Mouse (Mus musculus) heart, embryonic 14.5 days (tissue): ENCODE data around the gene Oca2. TPM values are rescaled to one million over a fixed set of nuclear protein-coding genes. Genes with fewer than 3 reads are reported as not detected.

ENCODE experiments used
- ATAC-seq: fragments of 200-750 bp; cut with Nextera tagmentation; 2 replicates; pipeline ENCODE4 v1.8.0; 2017; ENCODE audit warnings: low read depth, moderate TSS enrichment; ENCODE audit not compliant: insufficient number of reproducible peaks, insufficient read depth, low FRiP score
- H3K27ac ChIP-seq, 2 experiments: fragments of 200-500 bp in 1 of 2; fragments of 300-500 bp in 1 of 2; sonication (generic) in 1 of 2; replicated peaks in 1 of 2; 2 replicates each; pipeline ENCODE4 v1.5.1; 2012 to 2014; ENCODE audit warnings: low read depth in 2 of 2, low read length in 2 of 2, control low read depth in 1 of 2, mild to moderate bottlenecking in 1 of 2, mixed read lengths in 1 of 2; ENCODE audit not compliant: control insufficient read depth in 1 of 2, insufficient read depth in 1 of 2
- H3K27me3 ChIP-seq: fragments of 300-500 bp; sonication (generic); 2 replicates; pipeline ENCODE4 v1.6.1; 2014; ENCODE audit warnings: mild to moderate bottlenecking, low read length, control low read depth; ENCODE audit not compliant: control insufficient read depth, insufficient read depth
- H3K36me3 ChIP-seq: fragments of 300-500 bp; sonication (generic); 2 replicates; pipeline ENCODE4 v1.6.1; 2014; ENCODE audit warnings: mild to moderate bottlenecking, control low read depth, low read length, mixed read lengths; ENCODE audit not compliant: control insufficient read depth, insufficient read depth
- H3K4me1 ChIP-seq, 2 experiments: fragments of 200-500 bp in 1 of 2; fragments of 300-500 bp in 1 of 2; sonication (generic) in 1 of 2; 2 replicates each; pipeline ENCODE4 v1.6.1; 2012 to 2014; ENCODE audit warnings: low read length in 2 of 2, control low read depth in 1 of 2, mixed read lengths in 1 of 2; ENCODE audit not compliant: control insufficient read depth in 2 of 2, insufficient read depth in 2 of 2
- H3K4me2 ChIP-seq: fragments of 300-500 bp; sonication (generic); 2 replicates; pipeline ENCODE4 v1.6.1; 2014; ENCODE audit warnings: mild to moderate bottlenecking, low read length
- H3K4me3 ChIP-seq, 2 experiments: fragments of 200-500 bp in 1 of 2; fragments of 300-500 bp in 1 of 2; sonication (generic) in 1 of 2; 2 replicates each; pipeline ENCODE4 v1.5.1; 2012 to 2014; ENCODE audit warnings: low read length in 2 of 2, mild to moderate bottlenecking in 2 of 2, control low read depth in 1 of 2, low read depth in 1 of 2, moderate library complexity in 1 of 2; ENCODE audit not compliant: control insufficient read depth in 1 of 2, insufficient read depth in 1 of 2
- H3K9ac ChIP-seq: fragments of 300-500 bp; sonication (generic); 2 replicates; pipeline ENCODE4 v1.6.1; 2014; ENCODE audit warnings: mild to moderate bottlenecking, low read length
- H3K9me3 ChIP-seq: fragments of 300-500 bp; sonication (generic); 2 replicates; pipeline ENCODE4 v1.6.1; 2016; ENCODE audit warnings: low read length, control low read depth; ENCODE audit not compliant: control insufficient read depth
- WGBS: fragments of 180-500 bp; shearing (Covaris S2); extraction: QIAGEN DNeasy Blood & Tissue Kit; methylation state at CpG from one replicate; pipeline ENCODE4 v1.1.7; 2014; 5-methylcytosine and 5-hydroxymethylcytosine counted together
- polyA plus RNA-seq: library from polyadenylated mRNA; unstranded; fragments of >200 nt; fragmentation: Nextera tagmentation; extraction: Ambion mirVana; gene quantifications from 2 replicates; pipeline ENCODE4 v1.2.1, GENCODE M21; 2014

The Oca2 gene
- polyA plus RNA-seq, 1 experiment from 2014 or later = not detected

DNA sequence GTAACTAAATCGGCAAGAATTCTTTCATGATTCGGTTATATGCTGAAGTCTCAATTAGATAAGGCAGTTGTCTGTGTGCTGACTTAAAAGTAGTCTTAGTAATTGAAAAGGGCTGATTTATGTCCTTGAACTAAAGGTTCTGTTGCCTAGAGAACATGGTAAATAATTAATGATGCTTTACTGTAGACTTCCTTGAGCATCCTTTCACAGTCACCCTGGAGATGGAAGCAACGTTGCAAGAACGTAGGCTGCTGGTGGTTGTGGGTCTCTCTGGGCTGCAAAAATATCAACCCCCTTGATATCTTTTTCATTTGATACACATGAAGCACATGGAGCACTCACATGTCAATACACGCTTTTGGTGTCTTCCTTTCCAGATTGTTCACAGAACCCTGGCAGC is 74.8 kb downstream of the Oca2 start:
- no peaks in the 10 kb centered on the region for H3K36me3 ChIP-seq
- H3K9ac ChIP-seq = no peak overlapping the region
- no peaks in the 10 kb centered on the region for H3K9me3 ChIP-seq
- H3K4me3 ChIP-seq = no peak overlapping the region
- no peaks in the 10 kb centered on the region for H3K27me3 ChIP-seq
- H3K4me1 ChIP-seq = no peaks in the 10 kb centered on the region
- H3K4me2 ChIP-seq = no peak overlapping the region
- H3K27ac ChIP-seq = no peak overlapping the region
- no peak for ATAC-seq
- 83% methylated on average over 5 of the region's 5 CpGs for WGBS

DNA sequence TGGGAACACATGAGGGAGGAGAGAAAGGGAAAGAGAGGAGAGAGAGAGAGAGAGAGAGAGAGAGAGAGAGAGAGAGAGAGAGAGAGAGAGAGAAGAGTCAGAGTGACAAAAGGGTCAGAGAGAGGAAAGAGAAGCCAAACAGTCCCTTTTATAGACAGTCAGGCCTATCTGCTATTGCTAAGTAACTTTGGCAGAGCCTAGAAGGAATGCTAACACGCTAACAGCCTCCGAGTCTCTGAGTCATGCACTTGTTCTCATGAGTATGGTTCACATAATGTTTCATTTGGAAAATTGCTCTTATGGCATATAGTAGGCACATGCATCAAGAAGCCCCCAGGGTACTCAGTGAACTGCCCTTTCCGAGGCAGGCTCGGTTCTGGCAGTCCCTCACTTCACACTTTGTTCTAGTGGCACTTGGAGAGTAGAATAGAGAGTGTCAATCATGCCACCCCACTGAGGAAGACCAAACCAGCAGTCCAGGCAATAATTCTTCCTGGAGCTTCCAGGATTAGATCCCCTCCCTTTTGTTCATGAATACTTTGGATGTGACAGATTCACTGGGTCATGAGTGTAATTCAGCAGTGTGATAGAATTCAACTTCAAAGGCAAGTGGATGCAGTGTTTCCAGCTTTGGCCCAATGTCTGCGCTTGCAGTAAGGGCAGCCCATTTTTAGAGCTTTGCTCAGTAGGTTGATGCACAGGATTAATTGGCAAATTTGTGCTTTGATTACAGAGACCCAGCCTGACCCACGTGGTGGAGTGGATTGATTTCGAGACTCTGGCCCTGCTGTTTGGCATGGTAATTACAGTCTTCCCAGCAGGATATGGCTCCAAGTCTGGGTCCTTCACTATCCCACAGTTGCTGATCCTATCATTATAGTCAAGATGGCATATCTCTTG is 76.3 kb downstream of the Oca2 start:
- Histone ChIP-seq H3K9ac (no peak overlapping the region), H3K9me3 (no peaks in the 10 kb centered on the region), H3K27me3 (no peaks in the 10 kb centered on the region), H3K4me1 (no peaks in the 10 kb centered on the region), H3K4me3 (no peak overlapping the region), H3K36me3 (no peaks in the 10 kb centered on the region), H3K4me2 (no peak overlapping the region), H3K27ac (no peak overlapping the region)
- ATAC-seq = no peak
- WGBS = 62% methylated on average over 7 of the region's 7 CpGs

DNA sequence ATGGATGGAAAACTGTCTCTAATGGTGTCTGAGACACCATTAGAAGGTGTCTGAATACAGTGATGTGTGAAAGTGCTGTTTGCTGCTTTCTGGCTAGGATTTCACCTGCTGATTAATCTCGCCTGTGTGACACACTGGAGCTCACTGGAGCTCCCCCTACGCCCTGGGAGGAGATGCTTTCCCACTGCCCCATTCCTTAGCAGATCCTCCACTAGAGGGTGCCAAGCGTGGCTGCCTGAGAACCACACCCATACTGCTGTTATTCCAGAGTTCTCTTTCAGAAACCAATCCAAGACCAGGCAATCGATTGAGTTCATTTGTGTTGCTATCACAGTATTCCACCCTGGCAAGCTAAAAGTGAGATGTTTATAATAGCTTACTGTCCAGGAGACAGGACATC is 88.2 kb downstream of the Oca2 start:
- Histone ChIP-seq H3K27me3 (no peaks in the 10 kb centered on the region), H3K4me3 (no peak overlapping the region), H3K9me3 (no peaks in the 10 kb centered on the region), H3K27ac (no peak overlapping the region), H3K4me1 (no peaks in the 10 kb centered on the region), H3K9ac (no peak overlapping the region), H3K4me2 (no peak overlapping the region), H3K36me3 (no peaks in the 10 kb centered on the region)
- WGBS = 34% methylated on average over 4 of the region's 4 CpGs
- no peak for ATAC-seq

DNA sequence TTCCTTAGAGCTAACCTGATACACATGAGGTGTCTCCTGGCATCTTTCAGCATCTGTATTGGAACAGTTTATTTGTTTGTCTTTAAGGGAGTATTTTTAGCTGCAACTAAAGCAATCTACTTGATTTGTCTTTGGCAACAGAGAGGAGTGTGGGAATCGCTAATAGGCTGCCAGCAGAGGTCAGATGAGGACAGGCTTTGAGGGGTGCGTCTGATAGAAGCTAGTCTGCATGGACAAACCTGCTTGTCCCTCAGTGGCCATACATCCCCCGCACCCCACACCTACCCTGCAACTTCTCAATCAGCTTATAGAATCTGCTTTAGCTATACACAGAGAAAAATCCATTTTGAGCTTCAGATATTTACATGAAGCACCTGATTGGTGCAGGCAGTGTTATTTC is 109.0 kb downstream of the Oca2 start:
- Histone ChIP-seq H3K4me1 (no peaks in the 10 kb centered on the region), H3K27me3 (no peaks in the 10 kb centered on the region), H3K4me2 (no peak overlapping the region), H3K27ac (no peak overlapping the region), H3K4me3 (no peak overlapping the region), H3K9ac (no peak overlapping the region), H3K9me3 (no peaks in the 10 kb centered on the region), H3K36me3 (no peaks in the 10 kb centered on the region)
- no peak for ATAC-seq
- WGBS = 53% methylated on average over 3 of the region's 3 CpGs

DNA sequence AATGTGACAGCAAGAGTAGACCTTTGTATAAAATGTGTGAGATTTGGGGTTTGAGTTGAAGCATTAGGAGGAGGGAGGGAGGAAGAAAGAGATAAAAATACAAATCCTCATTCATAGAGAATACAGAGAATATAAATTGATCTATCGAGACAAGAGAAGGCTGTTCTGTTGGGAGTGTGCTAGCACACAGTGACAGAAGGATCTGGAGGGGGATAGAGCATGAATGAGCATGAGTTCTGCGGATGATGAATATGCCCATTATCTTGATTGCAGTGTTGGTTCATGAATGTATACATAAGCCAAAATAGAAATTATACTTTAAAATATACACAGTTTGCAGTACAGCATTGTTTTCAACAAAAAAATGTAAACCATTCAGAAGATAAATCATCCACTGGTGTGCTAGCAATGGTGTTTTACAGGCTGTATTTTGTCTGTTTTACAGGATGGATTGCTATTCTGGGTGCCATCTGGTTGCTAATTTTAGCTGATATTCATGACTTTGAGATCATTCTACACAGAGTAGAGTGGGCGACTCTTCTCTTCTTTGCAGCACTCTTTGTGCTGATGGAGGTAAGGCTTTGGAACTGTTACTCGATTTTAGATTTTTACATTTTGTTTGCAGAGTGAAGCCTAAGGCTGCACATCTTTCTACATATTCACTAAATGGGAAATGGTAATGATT is 117.2 kb downstream of the Oca2 start:
- no peak overlapping the region for H3K4me2 ChIP-seq
- no peaks in the 10 kb centered on the region for H3K9me3 ChIP-seq
- H3K4me1 ChIP-seq = no peaks in the 10 kb centered on the region
- H3K36me3 ChIP-seq = no peaks in the 10 kb centered on the region
- no peak overlapping the region for H3K27ac ChIP-seq
- H3K27me3 ChIP-seq = no peaks in the 10 kb centered on the region
- 77% methylated on average over 4 of the region's 4 CpGs for WGBS
- no peak for ATAC-seq
- H3K9ac ChIP-seq = no peak overlapping the region
- no peak overlapping the region for H3K4me3 ChIP-seq

DNA sequence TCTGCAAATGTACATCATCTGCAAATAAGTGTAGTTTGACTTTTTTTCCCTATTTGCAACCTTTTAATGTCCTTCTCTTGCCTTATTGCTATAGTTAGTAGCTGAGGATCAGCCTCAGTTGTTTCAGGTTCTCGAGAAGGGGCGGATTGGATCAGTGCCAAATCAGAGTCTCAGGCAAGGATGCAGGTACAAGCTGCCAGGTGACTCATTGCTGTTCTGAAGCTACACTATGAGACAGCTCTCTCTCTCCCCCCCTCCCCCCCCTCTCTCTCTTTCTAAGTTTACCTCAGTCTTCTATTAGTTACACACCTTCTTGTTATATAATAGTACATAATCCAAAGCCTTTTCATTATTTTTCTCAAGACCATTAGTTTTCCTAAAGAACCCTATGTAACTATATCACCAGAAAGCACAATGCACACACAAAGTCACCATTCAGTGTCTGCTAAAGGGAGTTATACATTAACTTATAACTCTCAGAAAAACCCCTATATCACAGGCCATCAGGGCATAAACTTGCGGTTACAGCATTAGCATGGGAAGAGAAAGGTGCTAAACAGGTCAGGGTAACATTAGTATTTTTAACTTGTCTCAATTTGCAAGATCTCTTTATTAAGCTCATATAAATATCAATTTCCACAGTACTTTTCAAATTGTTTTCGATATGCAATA is 142.3 kb downstream of the Oca2 start:
- no peak for ATAC-seq
- Histone ChIP-seq H3K4me1 (no peaks in the 10 kb centered on the region), H3K4me2 (no peak overlapping the region), H3K27ac (no peak overlapping the region), H3K36me3 (no peaks in the 10 kb centered on the region), H3K9me3 (no peaks in the 10 kb centered on the region), H3K9ac (no peak overlapping the region), H3K4me3 (no peak overlapping the region), H3K27me3 (no peaks in the 10 kb centered on the region)
- WGBS = 69% methylated on average over 4 of the region's 4 CpGs

DNA sequence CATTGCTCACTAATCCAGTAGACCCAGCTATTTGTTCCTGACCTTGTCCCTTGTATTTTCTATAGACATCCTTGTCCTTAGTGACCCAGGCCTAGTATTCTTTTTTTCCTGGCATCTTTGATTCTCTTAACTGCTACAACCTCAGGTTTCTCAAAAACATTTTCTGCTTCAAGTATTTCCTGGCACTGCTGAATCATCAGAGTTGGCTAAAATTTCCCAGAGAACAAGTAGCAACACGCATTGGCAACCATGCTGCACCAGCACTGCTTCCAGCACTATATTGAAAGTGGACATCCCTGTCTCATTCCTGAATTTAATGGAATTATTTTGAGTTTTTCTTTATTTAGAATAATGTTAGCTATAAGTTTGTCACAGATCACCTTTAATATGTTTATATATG is 143.1 kb downstream of the Oca2 start:
- Histone ChIP-seq H3K4me2 (no peak overlapping the region), H3K4me1 (no peaks in the 10 kb centered on the region), H3K9me3 (no peaks in the 10 kb centered on the region), H3K27ac (no peak overlapping the region), H3K36me3 (no peaks in the 10 kb centered on the region), H3K4me3 (no peak overlapping the region), H3K27me3 (no peaks in the 10 kb centered on the region), H3K9ac (no peak overlapping the region)
- WGBS = 77% methylated on average over 1 of the region's 1 CpGs
- no peak for ATAC-seq
